Mouse (Mus musculus) embryonic facial prominence, embryonic 11.5 days (tissue): ENCODE measurements at regions not wholly inside any gene's neighbourhood (a gene's known extent, or its start where the extent isn't known, plus 50 kb on each side); places are given as distances from the start of the nearest gene placed in this dataset.

ENCODE experiments used
- ATAC-seq: fragments of 200-750 bp; cut with Nextera tagmentation; replicated peaks from 2 replicates; pipeline ENCODE4 v1.8.0; 2017; ENCODE audit warnings: low read depth; ENCODE audit not compliant: insufficient number of reproducible peaks, low FRiP score, low TSS enrichment
- DNase-seq: peaks from one replicate; pipeline ENCODE4 v3.0.0-alpha.2; 2015; ENCODE audit warnings: low spot score
- H3K27ac ChIP-seq: fragments of 300-500 bp; sonication (generic); replicated peaks from 2 replicates; pipeline ENCODE4 v1.5.1; 2014; ENCODE audit warnings: mild to moderate bottlenecking, low read depth, low read length, control low read depth
- H3K27me3 ChIP-seq: fragments of 300-500 bp; sonication (generic); 2 replicates; pipeline ENCODE4 v1.6.1; 2014; ENCODE audit warnings: mild to moderate bottlenecking, low read length, moderate library complexity, mixed read lengths; ENCODE audit not compliant: control insufficient read depth, insufficient read depth
- H3K36me3 ChIP-seq: fragments of 300-500 bp; sonication (generic); replicated peaks from 2 replicates; pipeline ENCODE4 v1.6.1; 2014; ENCODE audit warnings: low read depth, mild to moderate bottlenecking, low read length, moderate library complexity, mixed read lengths; ENCODE audit not compliant: control insufficient read depth, insufficient read depth
- H3K4me1 ChIP-seq: fragments of 300-500 bp; sonication (generic); 2 replicates; pipeline ENCODE4 v1.6.1; 2014; ENCODE audit warnings: low read length, mixed read lengths; ENCODE audit not compliant: control insufficient read depth, insufficient read depth
- H3K4me2 ChIP-seq: fragments of 300-500 bp; sonication (generic); 2 replicates; pipeline ENCODE4 v1.6.1; 2014; ENCODE audit warnings: low read depth, mild to moderate bottlenecking, control low read depth, low read length, moderate library complexity
- H3K4me3 ChIP-seq: fragments of 300-500 bp; sonication (generic); 2 replicates; pipeline ENCODE4 v1.5.1; 2014; ENCODE audit warnings: low read depth, low read length, control low read depth
- H3K9ac ChIP-seq: fragments of 300-500 bp; sonication (generic); replicated peaks from 2 replicates; pipeline ENCODE4 v1.6.1; 2014; ENCODE audit warnings: mild to moderate bottlenecking, control low read depth, low read length
- H3K9me3 ChIP-seq: fragments of 300-500 bp; sonication (generic); replicated peaks from 2 replicates; pipeline ENCODE4 v1.6.1; 2016; ENCODE audit warnings: mild to moderate bottlenecking, low read length, inconsistent platforms, mixed read lengths; ENCODE audit not compliant: control insufficient read depth
- WGBS: fragments of 180-500 bp; shearing (Covaris S2); extraction: QIAGEN DNeasy Blood & Tissue Kit; methylation state at CpG from one replicate; pipeline ENCODE4 v1.1.7; 2014; 5-methylcytosine and 5-hydroxymethylcytosine counted together

GRCm38 (mm10) chr15:40223272-40223671 is 89.1 kb downstream of the 9330182O14Rik start:
- H3K9me3 ChIP-seq: no peaks in the 10 kb centered on the region
- H3K4me1 ChIP-seq: no peaks in the 10 kb centered on the region
- no peak overlapping the region for H3K9ac ChIP-seq
- DNase-seq (no peak), ATAC-seq (no peak)
- no peak overlapping the region for H3K4me2 ChIP-seq
- H3K36me3 ChIP-seq: no peaks in the 10 kb centered on the region
- no peaks in the 10 kb centered on the region for H3K27me3 ChIP-seq
- no peak overlapping the region for H3K27ac ChIP-seq
- no peak overlapping the region for H3K4me3 ChIP-seq
- WGBS: 88% methylated on average over 3 of the region's 3 CpGs

- Histone ChIP-seq H3K4me1 (no peaks in the 10 kb centered on the region), H3K9me3 (no peaks in the 10 kb centered on the region), H3K4me2 (no peak overlapping the region), H3K27me3 (no peaks in the 10 kb centered on the region), H3K4me3 (no peak overlapping the region), H3K9ac (no peak overlapping the region), H3K36me3 (no peaks in the 10 kb centered on the region), H3K27ac (no peak overlapping the region)
- DNase-seq (no peak), ATAC-seq (no peak)
- 47% methylated on average over 4 of the region's 4 CpGs for WGBS
Measured at GRCm38 (mm10) chr15:40241764-40242163, 107.6 kb downstream of the 9330182O14Rik start.

- no peaks in the 10 kb centered on the region for H3K4me1 ChIP-seq
- no peaks in the 10 kb centered on the region for H3K9me3 ChIP-seq
- 70% methylated on average over 4 of the region's 4 CpGs for WGBS
- no peak overlapping the region for H3K4me3 ChIP-seq
- H3K4me2 ChIP-seq: no peak overlapping the region
- no peak overlapping the region for H3K9ac ChIP-seq
- ATAC-seq (no peak), DNase-seq (no peak)
- H3K27ac ChIP-seq: no peak overlapping the region
- no peaks in the 10 kb centered on the region for H3K36me3 ChIP-seq
- H3K27me3 ChIP-seq: no peaks in the 10 kb centered on the region
Measured at GRCm38 (mm10) chr15:40248966-40249365, 114.8 kb downstream of the 9330182O14Rik start.

- Histone ChIP-seq H3K4me2 (no peak overlapping the region), H3K9me3 (no peaks in the 10 kb centered on the region), H3K4me3 (no peak overlapping the region), H3K27me3 (no peaks in the 10 kb centered on the region), H3K4me1 (no peaks in the 10 kb centered on the region), H3K9ac (no peak overlapping the region), H3K36me3 (no peaks in the 10 kb centered on the region), H3K27ac (no peak overlapping the region)
- 70% methylated on average over 5 of the region's 5 CpGs for WGBS
- no peak for ATAC-seq
- peak; percentile 1 for DNase-seq
Measured at GRCm38 (mm10) chr15:40259433-40259832, 125.3 kb downstream of the 9330182O14Rik start.

GRCm38 (mm10) chr15:40279021-40279420 is 144.9 kb downstream of the 9330182O14Rik start:
- ATAC-seq (no peak), DNase-seq (no peak)
- no peak overlapping the region for H3K4me2 ChIP-seq
- H3K4me3 ChIP-seq: no peak overlapping the region
- H3K9ac ChIP-seq: no peak overlapping the region
- WGBS: 62% methylated on average over 1 of the region's 1 CpGs
- no peak overlapping the region for H3K27ac ChIP-seq
- no peaks in the 10 kb centered on the region for H3K9me3 ChIP-seq
- no peaks in the 10 kb centered on the region for H3K4me1 ChIP-seq
- H3K36me3 ChIP-seq: no peaks in the 10 kb centered on the region
- H3K27me3 ChIP-seq: no peaks in the 10 kb centered on the region

GRCm38 (mm10) chr15:40280551-40280950 is 146.4 kb downstream of the 9330182O14Rik start:
- Histone ChIP-seq H3K36me3 (no peaks in the 10 kb centered on the region), H3K27me3 (no peaks in the 10 kb centered on the region)
- DNase-seq: no peak

GRCm38 (mm10) chr15:40281078-40281720 is 147.0 kb downstream of the 9330182O14Rik start:
- Histone ChIP-seq H3K4me1 (no peaks in the 10 kb centered on the region), H3K36me3 (no peaks in the 10 kb centered on the region), H3K4me2 (no peak overlapping the region), H3K27ac (no peak overlapping the region), H3K27me3 (no peaks in the 10 kb centered on the region), H3K9me3 (no peaks in the 10 kb centered on the region), H3K4me3 (no peak overlapping the region), H3K9ac (no peak overlapping the region)
- ATAC-seq (no peak), DNase-seq (no peak)
- WGBS: 82% methylated on average over 1 of the region's 1 CpGs

More at GRCm38 (mm10) chr15:40280551-40280950, 146.4 kb downstream of the 9330182O14Rik start:
- no peak overlapping the region for H3K9ac ChIP-seq
- H3K27ac ChIP-seq: no peak overlapping the region
- H3K9me3 ChIP-seq: no peaks in the 10 kb centered on the region
- H3K4me2 ChIP-seq: no peak overlapping the region
- H3K4me1 ChIP-seq: no peaks in the 10 kb centered on the region
- H3K4me3 ChIP-seq: no peak overlapping the region
- no peak for ATAC-seq

GRCm38 (mm10) chr15:40291602-40292001 is 157.4 kb downstream of the 9330182O14Rik start:
- Histone ChIP-seq H3K4me2 (no peak overlapping the region), H3K4me1 (no peaks in the 10 kb centered on the region), H3K27me3 (no peaks in the 10 kb centered on the region), H3K9ac (no peak overlapping the region), H3K9me3 (no peaks in the 10 kb centered on the region), H3K27ac (no peak overlapping the region), H3K4me3 (no peak overlapping the region), H3K36me3 (no peaks in the 10 kb centered on the region)
- ATAC-seq: no peak
- no peak for DNase-seq
- WGBS: 79% methylated on average over 1 of the region's 1 CpGs
